Mouse (Mus musculus): ENCODE data around the gene Otud1. TPM values are rescaled to one million over a fixed set of nuclear protein-coding genes. Genes with fewer than 3 reads are reported as not detected.

The Otud1 gene
- polyA plus RNA-seq (2012; ENCODE audit: low replicate concordance) = 25.5 and 46.3 TPM in 2 replicates

DNA sequence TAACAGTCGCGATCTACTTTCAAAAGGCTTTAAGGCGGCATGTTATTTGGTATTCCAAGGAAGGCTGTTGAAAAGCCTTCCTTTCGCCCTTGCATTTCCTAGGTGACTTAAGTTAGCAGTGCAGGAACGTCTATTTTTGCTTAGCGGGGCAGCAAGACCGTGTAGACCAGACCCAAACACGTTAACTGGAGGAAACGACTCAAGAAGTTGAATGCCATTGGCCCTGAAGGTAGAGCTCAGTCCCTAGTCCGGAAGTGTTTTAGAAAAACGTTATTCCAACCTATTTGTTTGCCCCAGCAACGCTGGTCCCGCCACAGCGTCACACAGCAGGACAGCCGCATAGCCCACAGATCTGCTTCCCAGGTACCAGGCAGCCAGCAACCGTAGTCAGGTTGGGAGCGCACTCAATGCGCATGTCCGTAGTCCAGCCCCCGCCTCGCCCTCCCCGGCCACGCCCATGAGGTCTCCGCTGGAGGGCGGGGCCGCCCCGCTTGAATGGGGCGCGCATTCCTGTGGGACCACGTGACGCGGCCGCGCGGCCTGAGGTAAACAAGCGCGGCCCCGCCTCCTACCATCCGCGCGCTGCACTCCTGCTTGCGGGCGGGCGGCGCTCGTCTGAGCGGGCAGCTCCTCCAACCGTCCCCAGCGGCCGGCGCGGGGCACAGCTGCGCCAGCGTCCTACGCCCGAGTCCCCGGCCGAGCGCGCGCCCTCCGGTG is at the start of gene Otud1:
Gene Otud1 (plus strand): TSS at position 595 of the 717 bp plus-strand sequence.

Other genes with a start within 250 kb of the Otud1 start
- not detected in 2 replicates for gene Ptf1a, start 212.1 kb upstream of the Otud1 start, polyA plus RNA-seq (2012; ENCODE audit: low replicate concordance)
- gene 4921504E06Rik, start 103.8 kb upstream of the Otud1 start, polyA plus RNA-seq (2012; ENCODE audit: low replicate concordance) = not detected in 2 replicates

Measured in hematopoietic multipotent progenitor cell, adult 10-12 weeks (in vitro differentiated cells).